Mouse (Mus musculus) MEL (cell line): ENCODE data around the gene Rnd1. TPM values are rescaled to one million over a fixed set of nuclear protein-coding genes. Genes with fewer than 3 reads are reported as not detected.

Experiments used
- DNase-seq: peaks from one replicate; pipeline ENCODE4 v3.0.0; 2011; ENCODE audit warnings: low read depth, low spot score
- H3K27ac ChIP-seq: 2 replicates; pipeline ENCODE4 v1.5.1; 2012; ENCODE audit warnings: low read depth, mild to moderate bottlenecking, control low read depth, low read length, moderate library complexity; ENCODE audit not compliant: control insufficient read depth
- H3K27me3 ChIP-seq, 2 experiments: fragments of 150-350 bp in 1 of 2; sonication (generic) in 1 of 2; 2 replicates each; pipeline ENCODE4 v1.6.1; 2012; ENCODE audit warnings: low read length in 2 of 2, mild to moderate bottlenecking in 2 of 2, improper control_type of control experiment in 1 of 2, moderate library complexity in 1 of 2; ENCODE audit not compliant: insufficient read depth in 2 of 2, control insufficient read depth in 1 of 2
- H3K36me3 ChIP-seq, 2 experiments: 2 replicates each; pipeline ENCODE4 v1.6.1; 2012 to 2014; ENCODE audit warnings: low read length in 2 of 2, improper control_type of control experiment in 1 of 2, inconsistent platforms in 1 of 2, mild to moderate bottlenecking in 1 of 2; ENCODE audit not compliant: insufficient read depth in 2 of 2, control insufficient read depth in 1 of 2
- H3K4me1 ChIP-seq, 2 experiments: fragments of 150-350 bp in 1 of 2; sonication (generic) in 1 of 2; 2 replicates each; pipeline ENCODE4 v1.6.1; 2012; ENCODE audit warnings: low read length in 2 of 2, improper control_type of control experiment in 1 of 2, mild to moderate bottlenecking in 1 of 2; ENCODE audit not compliant: insufficient read depth in 2 of 2, control insufficient read depth in 1 of 2
- H3K4me3 ChIP-seq, 2 experiments: fragments of 150-350 bp in 1 of 2; sonication (generic) in 1 of 2; 2 replicates each; pipeline ENCODE4 v1.5.1; 2012; ENCODE audit warnings: low read depth in 2 of 2, low read length in 2 of 2, mild to moderate bottlenecking in 2 of 2, moderate library complexity in 2 of 2, control low read depth in 1 of 2, improper control_type of control experiment in 1 of 2; ENCODE audit not compliant: control insufficient read depth in 1 of 2, insufficient read depth in 1 of 2
- H3K79me2 ChIP-seq: 2 replicates; pipeline ENCODE4 v1.6.1; 2012; ENCODE audit warnings: mild to moderate bottlenecking, low read length, moderate library complexity; ENCODE audit not compliant: control insufficient read depth, poor library complexity, insufficient read depth
- H3K9ac ChIP-seq: 2 replicates; pipeline ENCODE4 v1.6.1; 2012; ENCODE audit warnings: low read depth, mild to moderate bottlenecking, control low read depth, low read length, moderate library complexity; ENCODE audit not compliant: control insufficient read depth, poor library complexity, severe bottlenecking
- H3K9me3 ChIP-seq: fragments of 150-350 bp; sonication (generic); replicated peaks from 2 replicates; pipeline ENCODE4 v1.6.1; 2012; ENCODE audit warnings: mild to moderate bottlenecking, low read length, improper control_type of control experiment, moderate library complexity; ENCODE audit not compliant: insufficient read depth
- CHD2 ChIP-seq: IDR thresholded peaks from 2 replicates; pipeline ENCODE4 v1.6.1; 2011; ENCODE audit warnings: low read length, improper control_type of control experiment
- CTCF ChIP-seq, 3 experiments: IDR thresholded peaks in 2 of 3; conservative IDR thresholded peaks in 1 of 3; 2 replicates each; pipeline ENCODE4 v1.5.1; 2011 to 2012; ENCODE audit warnings: low read length in 3 of 3, low read depth in 2 of 3, mild to moderate bottlenecking in 2 of 3, improper control_type of control experiment in 1 of 3, inconsistent platforms in 1 of 3, mixed read lengths in 1 of 3, moderate library complexity in 1 of 3; ENCODE audit not compliant: control insufficient read depth in 1 of 3, insufficient read depth in 1 of 3, poor library complexity in 1 of 3, severe bottlenecking in 1 of 3
- E2F4 ChIP-seq: IDR thresholded peaks from 2 replicates; pipeline ENCODE4 v1.6.1; 2011; ENCODE audit warnings: low read depth, low read length, improper control_type of control experiment, borderline replicate concordance
- ELF1 ChIP-seq: IDR thresholded peaks from 2 replicates; pipeline ENCODE4 v1.6.1; 2014; ENCODE audit warnings: low read depth, mild to moderate bottlenecking, inconsistent platforms, low read length, improper control_type of control experiment, moderate library complexity
- ETS1 ChIP-seq: IDR thresholded peaks from 2 replicates; pipeline ENCODE4 v1.6.1; 2012; ENCODE audit warnings: low read depth, mild to moderate bottlenecking, inconsistent platforms, low read length, improper control_type of control experiment, moderate library complexity
- HCFC1 ChIP-seq: IDR thresholded peaks from 2 replicates; pipeline ENCODE4 v1.6.1; 2012; ENCODE audit warnings: low read depth, mild to moderate bottlenecking, inconsistent platforms, low read length, improper control_type of control experiment, moderate library complexity
- KAT2A ChIP-seq: conservative IDR thresholded peaks from 2 replicates; pipeline ENCODE4 v1.6.1; 2012; ENCODE audit warnings: low read depth, low read length, improper control_type of control experiment, inconsistent platforms
- MAX ChIP-seq: IDR thresholded peaks from 2 replicates; pipeline ENCODE4 v1.6.1; 2011; ENCODE audit warnings: low read length, improper control_type of control experiment
- MAZ ChIP-seq: IDR thresholded peaks from 2 replicates; pipeline ENCODE4 v1.6.1; 2012; ENCODE audit warnings: low read depth, mild to moderate bottlenecking, inconsistent platforms, low read length, improper control_type of control experiment
- MXI1 ChIP-seq: IDR thresholded peaks from 2 replicates; pipeline ENCODE4 v1.6.1; 2011; ENCODE audit warnings: mild to moderate bottlenecking, low read depth, low read length, improper control_type of control experiment
- MYB ChIP-seq: IDR thresholded peaks from 2 replicates; pipeline ENCODE4 v1.6.1; 2011; ENCODE audit warnings: mild to moderate bottlenecking, low read depth, low read length, improper control_type of control experiment
- MYC ChIP-seq: IDR thresholded peaks from 2 replicates; pipeline ENCODE4 v1.6.1; 2011; ENCODE audit warnings: low read depth, mild to moderate bottlenecking, low read length, improper control_type of control experiment, moderate library complexity
- POLR2A ChIP-seq, 2 experiments: IDR thresholded peaks; 2 replicates each; pipeline ENCODE4 v1.6.1; 2011 to 2012; ENCODE audit warnings: low read length in 2 of 2, mild to moderate bottlenecking in 2 of 2, control low read depth in 1 of 2, improper control_type of control experiment in 1 of 2, low read depth in 1 of 2, moderate library complexity in 1 of 2; ENCODE audit not compliant: control insufficient read depth in 1 of 2, insufficient read depth in 1 of 2, poor library complexity in 1 of 2
- POLR2AphosphoS2 ChIP-seq: IDR thresholded peaks from 2 replicates; pipeline ENCODE4 v1.6.1; 2011; ENCODE audit warnings: low read length, improper control_type of control experiment
- RAD21 ChIP-seq: IDR thresholded peaks from 2 replicates; pipeline ENCODE4 v1.6.1; 2011; ENCODE audit warnings: mild to moderate bottlenecking, low read depth, low read length, improper control_type of control experiment
- SMC3 ChIP-seq: IDR thresholded peaks from 2 replicates; pipeline ENCODE4 v1.6.1; 2011; ENCODE audit warnings: low read depth, low read length, improper control_type of control experiment
- TAL1 ChIP-seq: IDR thresholded peaks from 2 replicates; pipeline ENCODE4 v1.6.1; 2012; ENCODE audit warnings: mild to moderate bottlenecking, inconsistent platforms, low read length, moderate library complexity, mixed read lengths
- TBP ChIP-seq: IDR thresholded peaks from 2 replicates; pipeline ENCODE4 v1.8.0; 2011; ENCODE audit warnings: low read depth, low read length, improper control_type of control experiment
- TCF12 ChIP-seq: IDR thresholded peaks from 2 replicates; pipeline ENCODE4 v1.6.1; 2014; ENCODE audit warnings: low read depth, mild to moderate bottlenecking, inconsistent platforms, low read length, improper control_type of control experiment, moderate library complexity
- UBTF ChIP-seq: IDR thresholded peaks from 2 replicates; pipeline ENCODE4 v1.6.1; 2012; ENCODE audit warnings: low read depth, mild to moderate bottlenecking, inconsistent platforms, low read length, improper control_type of control experiment, moderate library complexity, borderline replicate concordance; ENCODE audit not compliant: insufficient read depth
- USF1 ChIP-seq: IDR thresholded peaks from 2 replicates; pipeline ENCODE4 v1.6.1; 2014; ENCODE audit warnings: low read depth, mild to moderate bottlenecking, inconsistent platforms, low read length, improper control_type of control experiment, moderate library complexity
- USF2 ChIP-seq, 2 experiments: IDR thresholded peaks; 2 replicates each; pipeline ENCODE4 v1.6.1; 2011 to 2012; ENCODE audit warnings: improper control_type of control experiment in 2 of 2, low read length in 2 of 2, borderline replicate concordance in 1 of 2, inconsistent platforms in 1 of 2, low read depth in 1 of 2, mild to moderate bottlenecking in 1 of 2; ENCODE audit not compliant: insufficient read depth in 1 of 2
- ZNF384 ChIP-seq: IDR thresholded peaks from 2 replicates; pipeline ENCODE4 v1.6.1; 2012; ENCODE audit warnings: low read depth, mild to moderate bottlenecking, inconsistent platforms, low read length, improper control_type of control experiment
- polyA plus RNA-seq, 2 experiments: library from polyadenylated mRNA; stranded (reverse) in 1 of 2; unstranded in 1 of 2; fragments of >175 nt in 1 of 2; fragments of >200 nt in 1 of 2; gene quantifications; 2 replicates each; pipeline versions ENCODE4 v1.2.1 to v1.2.4; 2012; ENCODE audit warnings: low replicate concordance in 2 of 2, low read depth in 1 of 2; ENCODE audit not compliant: insufficient read length in 2 of 2, insufficient read depth in 1 of 2, missing spikeins in 1 of 2
- total RNA-seq: library from RNA; depleted of rRNA; stranded (reverse); fragments of 300-350 nt; gene quantifications from 2 replicates; pipeline ENCODE4 v1.2.3, GENCODE M21; 2012

Rnd1 gene
- total and polyA plus RNA-seq, 3 experiments = 5.5 to 6.0 TPM; not detected in 1

DNA sequence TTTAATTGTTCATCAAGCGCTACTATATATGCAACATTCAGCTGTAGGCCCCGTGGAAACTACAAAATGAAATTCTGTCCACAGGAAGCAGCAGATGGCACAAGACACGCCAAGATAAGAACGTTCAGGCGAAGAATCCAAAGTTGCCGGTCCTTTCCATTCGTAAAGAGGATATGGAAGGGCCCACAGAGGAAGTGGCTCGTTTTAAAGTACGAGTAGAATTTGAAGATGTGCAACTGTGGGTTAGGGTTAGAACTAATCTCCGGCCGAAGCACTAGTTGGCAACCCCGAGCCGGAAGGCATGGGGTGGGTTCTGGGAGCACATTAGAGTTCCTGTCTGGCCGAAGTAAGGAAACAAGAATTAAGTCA is 15.1 kb downstream of the Rnd1 start (continued):
- peak in 1 of 2 experiments; percentile 79; a peak in 1 of 4 replicates for TF ChIP-seq POLR2A (IDR thresholded peaks at IDR 0.05; ENCODE audit: control insufficient read depth in 1 of 2, insufficient read depth in 1 of 2, low read depth in 1 of 2, low read length in 2 of 2, poor library complexity in 1 of 2)
- TF ChIP-seq TBP = peak; percentile 75
- no peak for TF ChIP-seq E2F4
- TF ChIP-seq ETS1 = peak; percentile 72
- TF ChIP-seq POLR2AphosphoS2 = 0 out of 2 replicates have a peak, but pooled peaks have one; percentile 39
- TF ChIP-seq CHD2 = no peak
- no peak for TF ChIP-seq KAT2A
- no peak for TF ChIP-seq SMC3
- TF ChIP-seq TCF12 = peak; percentile 66
- no peak for TF ChIP-seq MAZ
- TF ChIP-seq, all 39 proteins: peak for 17

DNA sequence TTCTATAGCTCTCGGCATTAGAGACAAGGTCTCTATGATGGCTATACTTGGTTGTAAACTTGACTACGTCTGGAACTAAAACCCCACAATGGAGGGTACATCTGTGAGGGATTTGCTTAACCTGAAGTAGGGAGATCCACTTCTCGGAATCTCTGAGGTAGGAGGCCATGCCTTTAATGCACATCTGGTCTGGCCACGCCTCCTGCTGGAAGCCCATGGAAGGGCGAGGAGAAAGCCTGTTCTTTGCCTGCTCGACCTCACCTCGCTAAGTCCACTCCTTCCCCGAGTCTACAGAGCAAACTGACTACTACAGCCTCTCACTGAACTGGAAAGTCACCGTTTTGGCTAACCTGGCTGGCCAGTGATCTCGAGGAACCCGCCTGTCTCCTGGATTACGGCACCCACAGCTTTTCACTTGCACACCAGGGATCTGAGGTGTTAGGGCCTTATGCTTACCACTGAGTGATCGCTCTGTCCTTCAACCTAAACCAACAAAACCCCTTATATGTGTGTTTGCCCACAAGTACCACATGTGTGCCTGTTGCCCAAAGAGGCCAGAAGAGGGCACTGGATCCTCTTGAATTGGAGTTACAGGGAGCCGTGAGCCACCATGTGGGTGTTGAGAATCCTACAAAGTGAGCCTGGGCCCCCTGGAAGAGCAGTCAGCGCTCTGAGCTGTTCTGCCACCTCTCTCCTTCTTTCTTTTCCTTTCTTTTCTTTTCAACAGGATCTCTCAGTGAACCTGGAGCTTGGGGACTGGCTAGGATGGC is 20.1 kb downstream of the Rnd1 start:
- H3K79me2 ChIP-seq = peaks cover 23% of the 10 kb centered on the region
- TF ChIP-seq MYC (peak; percentile 53; the same call in 1 of the 2 replicates), SMC3 (peak; percentile 47), CTCF (IDR thresholded peaks at IDR 0.05 in 2 of 3, conservative IDR thresholded peaks at IDR 0.05 in 1 of 3; ENCODE audit: control insufficient read depth in 1 of 3, insufficient read depth in 1 of 3, low read depth in 2 of 3, low read length in 3 of 3, poor library complexity in 1 of 3, severe bottlenecking in 1 of 3) (peak; percentile 29 to 63 (median 59)), ZNF384 (no peak), E2F4 (no peak), USF1 (no peak), MXI1 (0 out of 2 replicates have a peak, but pooled peaks have one; percentile 26), MAX (peak; percentile 12; the same call in 1 of the 2 replicates), ETS1 (no peak), UBTF (no peak), TAL1 (no peak), MYB (no peak), HCFC1 (no peak), ELF1 (no peak), RAD21 (peak; percentile 37), USF2 (IDR thresholded peaks at IDR 0.05; ENCODE audit: borderline replicate concordance in 1 of 2, insufficient read depth in 1 of 2, low read depth in 1 of 2, low read length in 2 of 2) (no peak)
- peaks cover 7 to 36% of the 10 kb centered on the region in 2 experiments for H3K36me3 ChIP-seq

More for the DNA sequence above, 20.1 kb downstream of the Rnd1 start:
- no peak overlapping the region for H3K9ac ChIP-seq
- H3K4me1 ChIP-seq = peaks cover 4 to 12% of the 10 kb centered on the region in 2 experiments; a peak in 3 of 4 replicates
- no peaks in the 10 kb centered on the region for H3K27me3 ChIP-seq
- DNase-seq = peak; percentile 65
- H3K4me3 ChIP-seq = no peak overlapping the region
- no peak overlapping the region for H3K27ac ChIP-seq
- H3K9me3 ChIP-seq = no peaks in the 10 kb centered on the region
